Mouse (Mus musculus): Measurements from ENCODE around the gene Thsd1. TPM values are rescaled to one million over a fixed set of nuclear protein-coding genes. Genes with fewer than 3 reads are reported as not detected.
A peak's percentile ranks its signal among the peaks of the same experiment; 100 is the strongest.
"Not testable (repeated sequence)": the region's sequence is repeated elsewhere in the genome, so short reads cannot be mapped to it uniquely, and the experiment has no call there.

Thsd1 gene
- total RNA-seq, 2 experiments from 2014 or later = 1.5 to 1.7 TPM

DNA sequence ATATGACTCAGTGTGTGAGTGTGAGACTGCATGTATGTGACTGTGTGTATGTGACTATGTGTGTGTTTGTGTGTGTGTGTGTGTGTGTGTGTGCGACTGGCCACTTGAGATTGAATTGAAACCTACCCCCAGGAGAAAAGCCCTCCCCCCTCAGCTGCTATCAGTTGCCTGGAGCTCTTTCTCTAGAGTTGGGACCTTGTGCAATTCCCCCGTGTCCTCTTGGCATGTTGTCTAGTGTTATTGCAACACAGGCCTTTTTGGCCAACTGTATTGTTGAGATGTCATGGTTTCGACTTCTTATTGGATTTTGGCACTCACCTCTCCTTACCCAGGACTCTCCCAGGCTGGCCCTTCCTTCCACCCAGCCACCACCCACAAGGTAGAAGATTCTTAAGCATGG, 35.2 kb downstream of the Thsd1 start:
- intact Hi-C loops (cut with DNase I) = no loop called here
- DNase-seq = peak in 1 of 2 experiments; percentile 58

DNA sequence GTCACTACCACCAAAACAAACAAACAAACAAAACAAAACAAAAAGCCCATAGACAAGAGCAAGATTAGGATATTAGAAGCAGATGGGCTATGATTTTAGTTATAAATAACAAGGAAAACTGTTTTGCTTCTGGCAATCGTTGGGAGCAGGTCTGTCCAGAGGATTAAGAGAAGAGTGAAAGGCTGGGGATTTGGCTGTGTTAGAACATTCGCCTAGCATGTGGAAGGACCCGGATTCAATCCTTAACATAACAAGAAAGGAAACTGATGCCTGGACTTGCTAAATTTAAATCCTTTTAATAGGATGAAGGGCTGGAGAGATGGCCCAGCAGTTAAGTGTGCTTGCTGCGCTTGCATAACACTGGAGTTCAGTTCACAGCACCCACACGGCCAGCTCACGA, 37.2 kb downstream of the Thsd1 start:
- DNase-seq = no peak
- intact Hi-C loops (cut with DNase I) = no loop called here

DNA sequence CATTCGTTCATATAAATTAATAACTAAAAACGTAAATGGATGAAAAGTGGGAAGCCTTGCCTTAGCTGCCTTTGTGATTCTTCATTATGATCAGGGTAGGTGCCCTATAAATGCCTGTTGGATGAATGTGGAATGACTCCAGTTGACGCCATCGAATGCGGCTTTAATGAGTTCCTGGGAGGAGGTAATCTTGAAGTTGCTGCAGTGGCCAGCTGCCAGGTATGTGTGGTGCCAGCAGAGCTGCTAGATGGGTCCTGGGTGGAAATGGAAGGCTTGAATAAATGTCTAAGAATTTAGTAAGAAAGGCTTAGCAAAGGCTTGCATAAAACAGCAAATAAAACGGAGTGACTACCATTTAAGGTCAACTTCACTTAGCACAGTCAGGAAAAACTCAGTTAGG, 37.7 kb downstream of the Thsd1 start:
- intact Hi-C loops (cut with DNase I) = no loop called here
- no peak for DNase-seq

DNA sequence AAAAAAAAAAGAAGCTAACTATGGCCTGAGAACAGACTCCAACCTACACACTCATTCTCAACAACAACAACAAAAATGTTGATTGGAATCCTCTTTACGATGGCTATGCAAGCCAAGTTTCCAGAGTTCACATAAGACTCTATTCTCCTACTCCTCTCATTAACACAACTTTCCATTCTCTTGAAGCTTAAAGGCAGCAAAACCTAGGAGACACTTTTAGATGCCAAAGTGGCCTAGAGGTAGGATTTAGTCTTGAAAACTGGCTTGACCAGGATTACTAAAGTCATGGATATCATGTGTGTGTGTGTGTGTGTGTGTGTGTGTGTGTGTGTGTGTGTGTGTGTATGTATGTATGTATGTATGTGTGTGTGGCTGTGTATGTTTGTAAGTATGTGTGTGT, 38.1 kb downstream of the Thsd1 start:
- no peak for DNase-seq
- intact Hi-C loops (cut with DNase I) = no loop called here

DNA sequence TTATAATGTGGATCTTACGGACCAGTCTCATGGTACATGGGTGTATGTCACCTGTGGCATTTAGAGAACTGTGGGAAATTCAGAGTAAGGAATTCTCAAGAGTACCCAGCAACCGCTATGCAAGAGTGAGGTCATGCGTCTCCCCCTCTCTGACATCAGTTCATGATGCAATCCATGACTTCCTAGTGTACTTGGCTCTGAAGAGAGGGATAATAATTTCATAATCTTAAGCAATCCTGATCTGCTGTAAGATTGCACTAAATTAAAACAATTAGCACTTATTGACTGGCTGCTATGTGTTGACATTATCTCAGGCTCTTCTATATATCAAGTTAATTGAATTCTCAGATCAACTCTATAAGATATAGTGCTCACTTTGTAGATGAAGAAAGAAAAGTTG, 39.7 kb downstream of the Thsd1 start:
- no peak for DNase-seq
- intact Hi-C loops (cut with DNase I) = no loop called here

DNA sequence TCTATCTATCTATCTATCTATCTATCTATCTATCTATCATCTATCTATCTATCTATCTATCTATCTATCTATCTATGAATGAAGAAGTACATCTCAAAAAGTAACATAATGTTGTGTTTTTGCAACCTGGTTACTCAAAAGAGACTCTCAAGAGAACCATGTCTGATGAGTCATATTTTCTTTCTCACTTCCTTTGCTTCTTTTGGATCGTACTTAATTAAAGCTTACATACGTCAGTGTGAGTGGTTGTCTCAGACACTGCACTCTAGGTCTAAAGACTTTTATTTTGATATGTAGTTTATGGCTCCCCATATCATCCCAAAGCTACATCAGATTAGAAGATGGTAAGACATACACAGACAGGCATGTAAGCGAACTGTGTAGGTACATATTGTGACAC, 46.0 kb downstream of the Thsd1 start:
- DNase-seq = no peak
- intact Hi-C loops (cut with DNase I) = no loop called here

DNA sequence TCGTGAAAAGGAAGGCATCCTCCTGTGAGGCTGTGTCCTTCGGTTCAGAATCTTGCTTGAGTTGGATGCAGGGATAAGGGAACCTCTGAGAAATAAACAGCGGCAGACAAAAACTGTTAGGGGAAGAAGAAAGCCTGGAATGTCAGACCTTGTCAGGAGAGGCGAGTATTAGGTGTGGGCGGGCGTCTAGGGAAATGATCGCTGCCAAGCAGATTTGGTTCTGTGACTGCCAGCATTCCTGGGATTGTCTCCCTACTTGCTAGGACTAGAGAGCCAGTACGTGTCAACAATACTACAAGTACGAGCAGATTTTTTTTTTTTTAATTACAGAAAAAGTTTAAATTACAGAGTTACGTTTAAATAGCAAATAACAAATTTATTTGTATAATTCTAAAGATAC, 47.5 kb downstream of the Thsd1 start:
- DNase-seq = no peak
- intact Hi-C loops (cut with DNase I) = no loop called here

DNA sequence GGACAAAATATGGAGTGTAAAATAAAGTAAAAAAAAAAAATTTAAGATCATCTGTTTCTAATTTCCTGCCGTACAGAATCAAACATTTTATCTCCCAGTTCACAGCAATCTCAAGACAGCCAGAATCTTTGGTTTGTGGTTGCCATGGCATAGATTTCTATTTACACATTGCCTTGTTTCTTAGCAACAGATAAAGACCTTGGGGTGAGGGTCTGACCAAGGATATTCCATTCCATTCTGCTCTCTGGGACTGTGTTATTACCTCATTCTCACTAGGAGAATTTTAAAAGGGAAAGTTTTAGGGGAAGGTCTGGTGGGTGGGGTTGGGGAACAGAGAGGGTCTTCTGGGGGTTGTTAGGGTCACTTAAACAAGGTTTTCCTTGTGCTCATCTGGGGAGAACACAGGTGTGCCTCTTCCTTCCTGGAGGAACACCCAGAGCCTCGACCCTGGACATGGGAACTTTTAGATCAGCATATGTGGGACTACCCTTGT, 55.9 kb downstream of the Thsd1 start, which contains the start of gene Tpte:
TSS of gene Tpte (plus strand) at position 443 of the 493 bp plus-strand sequence.
- no peak for DNase-seq
- intact Hi-C loops (cut with DNase I) = no loop called here

DNA sequence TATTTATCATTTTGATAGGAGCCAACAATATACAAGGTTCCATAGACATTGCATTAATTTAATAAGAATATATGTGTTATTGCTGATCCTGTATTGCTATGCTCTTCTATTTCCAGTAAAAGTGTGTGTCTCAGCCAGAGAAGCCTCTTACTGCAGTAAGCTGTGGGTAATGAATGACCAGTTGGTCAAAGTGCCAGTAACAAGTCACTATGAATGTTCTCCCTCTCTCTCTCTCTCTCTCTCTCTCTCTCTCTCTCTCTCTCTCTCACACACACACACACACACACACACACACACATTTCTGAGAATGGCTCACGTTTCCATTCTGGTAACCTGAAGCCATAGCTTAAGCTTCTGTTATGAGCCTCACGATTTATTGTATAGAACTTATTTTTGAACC, 75.2 kb downstream of the Thsd1 start:
- intact Hi-C loops (cut with DNase I) = no loop called here
- DNase-seq = no peak

DNA sequence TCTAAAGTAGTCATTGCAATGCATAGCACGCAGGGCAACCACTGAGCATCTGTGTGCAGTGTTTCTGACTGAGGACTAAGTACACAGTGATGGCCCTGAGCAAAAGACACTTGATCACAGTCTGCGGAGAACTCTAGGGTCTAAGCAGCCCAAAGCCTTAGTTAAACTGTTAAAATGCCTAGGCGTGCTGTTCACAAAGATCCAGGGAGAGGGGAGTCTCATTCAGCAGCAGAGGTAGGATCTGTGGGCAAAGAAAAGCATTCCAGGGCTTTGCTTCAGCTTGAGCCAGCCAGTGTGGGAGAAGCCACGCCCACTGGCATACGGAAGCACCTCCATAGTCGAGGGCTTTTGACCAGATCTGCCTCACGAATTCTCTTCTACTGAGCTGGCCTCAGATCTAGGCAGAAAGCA, 75.8 kb downstream of the Thsd1 start:
- intact Hi-C loops (cut with DNase I) = no loop called here
- no peak for DNase-seq

DNA sequence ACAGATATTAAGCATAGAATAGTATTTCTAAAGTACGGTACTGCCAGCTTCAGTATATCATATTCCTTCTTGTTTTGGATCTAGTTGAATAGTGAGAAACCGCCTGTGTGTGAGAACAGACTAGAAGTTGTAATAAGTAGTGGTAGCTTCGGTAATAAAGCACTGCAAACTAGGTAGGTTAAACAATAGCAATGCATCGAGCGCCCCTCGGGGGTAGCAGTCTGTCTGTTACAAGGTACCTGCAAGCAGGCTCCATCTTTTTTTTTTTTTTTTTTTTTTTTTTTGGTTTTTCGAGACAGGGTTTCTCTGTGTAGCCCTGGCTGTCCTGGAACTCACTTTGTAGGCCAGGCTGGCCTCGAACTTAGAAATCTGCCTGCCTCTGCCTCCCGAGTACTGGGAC, 76.9 kb downstream of the Thsd1 start:
- intact Hi-C loops (cut with DNase I) = not testable (repeated sequence)

DNA sequence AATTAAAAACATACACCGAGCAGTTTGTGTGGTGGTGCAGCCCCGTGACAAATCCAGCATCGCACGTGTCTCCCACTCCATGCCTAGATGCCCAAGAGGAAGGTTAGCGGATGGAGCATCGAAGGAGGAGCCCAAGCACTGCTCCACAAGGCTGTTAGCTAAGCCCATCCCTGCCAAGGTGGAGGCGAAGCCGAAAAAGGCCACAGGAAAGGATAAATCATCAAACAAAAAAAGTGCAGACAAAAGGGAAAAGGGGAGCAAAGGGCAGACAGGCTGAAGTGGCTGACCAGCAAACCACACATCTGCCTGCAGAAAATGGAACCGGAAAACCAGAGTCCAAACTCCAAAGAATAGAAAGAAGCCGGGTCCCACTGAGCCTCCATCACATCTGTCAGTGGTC, 79.9 kb downstream of the Thsd1 start:
- no peak for DNase-seq
- intact Hi-C loops (cut with DNase I) = no loop called here

More for the DNA sequence above, 76.9 kb downstream of the Thsd1 start:
- DNase-seq = not testable (repeated sequence)

Other genes starting within 250 kb of the Thsd1 start
- gene Atp7b, start 167.0 kb upstream of the Thsd1 start, total RNA-seq (2021) = under 1 TPM in 1 of 2 experiments, not detected in 1; 0.05 TPM
- gene Alg11, start 166.6 kb upstream of the Thsd1 start, total RNA-seq (2021) = 1 to 10 TPM; 4.9 to 6.6 TPM
- under 1 TPM; 0.13 to 0.30 TPM for gene Nek5, start 102.3 kb upstream of the Thsd1 start, total RNA-seq (2021)
- 1 to 10 TPM; 2.3 to 3.3 TPM for gene Nek3, start 60.9 kb upstream of the Thsd1 start, total RNA-seq (2021)
- under 1 TPM; 0.52 to 0.64 TPM for gene Ckap2, start 41.5 kb upstream of the Thsd1 start, total RNA-seq (2021)
- 10 to 100 TPM; 27.2 to 31.3 TPM for gene Vps36, start 34.5 kb upstream of the Thsd1 start, total RNA-seq (2021)
- not detected for gene Tpte, start 56.1 kb downstream of the Thsd1 start, total RNA-seq (2021)
- gene Slc25a15, start 171.3 kb downstream of the Thsd1 start, total RNA-seq (2021) = 10 to 100 TPM in 1 of 2 experiments, 1 to 10 TPM in 1; 9.8 to 10.6 TPM
- 10 to 100 TPM; 26.9 to 32.0 TPM for gene Mrps31, start 184.0 kb downstream of the Thsd1 start, total RNA-seq (2021)